Mouse (Mus musculus): ENCODE results near the gene Atf6. TPM values are rescaled to one million over a fixed set of nuclear protein-coding genes. Genes with fewer than 3 reads are reported as not detected.
A peak's percentile ranks its signal among the peaks of the same experiment; 100 is the strongest.

Atf6 gene
- polyA plus RNA-seq, 1 experiment from 2014 or later, result 6.2 TPM

DNA sequence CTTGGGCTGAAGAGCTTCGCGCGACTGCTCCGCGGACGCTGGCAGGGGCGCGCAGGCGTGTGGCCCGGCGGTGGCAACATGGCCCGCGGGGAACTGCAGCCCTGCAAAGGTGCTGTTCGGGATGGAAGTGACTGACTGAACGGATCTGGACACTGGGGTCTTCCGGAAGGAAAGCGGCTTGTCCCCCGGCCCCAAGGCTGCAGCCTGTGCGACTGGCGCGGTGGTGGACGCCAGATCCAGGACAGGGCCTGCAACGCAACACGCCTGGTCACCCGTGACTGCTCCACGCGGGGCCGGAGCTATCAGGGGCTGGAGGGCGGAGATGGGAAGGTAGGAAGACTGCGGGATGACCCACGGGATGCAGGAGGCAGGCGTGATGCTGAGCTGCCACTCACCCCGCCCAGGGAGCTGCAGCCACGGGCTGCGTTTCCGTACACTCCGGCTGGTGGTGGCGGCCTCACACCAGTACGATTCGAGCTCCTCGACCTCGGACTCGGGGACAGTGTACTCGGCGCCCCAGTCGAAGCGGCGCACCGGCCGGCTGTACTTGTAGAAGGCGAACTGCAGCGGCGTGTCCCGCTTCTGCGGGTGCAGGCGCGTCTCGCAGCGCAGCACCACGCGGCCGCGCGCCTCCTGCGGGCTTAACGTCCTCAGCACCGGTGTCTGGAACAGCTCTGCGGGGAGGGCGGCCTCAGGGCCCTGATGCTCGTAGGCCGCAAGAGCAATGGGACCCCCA lies 40.1 kb upstream of the Atf6 start:
- Histone ChIP-seq H3K4me2 (replicated peaks; ENCODE audit: low read depth) (peak overlapping the region; percentile 67), H3K9ac (ENCODE audit: low read length) (no peak overlapping the region), H3K4me1 (replicated peaks; ENCODE audit: control insufficient read depth, insufficient read depth) (0 out of 2 replicates have a peak, but pooled peaks cover 3% of the 10 kb centered on the region), H3K36me3 (ENCODE audit: control insufficient read depth, insufficient read depth, low read length) (no peaks in the 10 kb centered on the region), H3K27me3 (ENCODE audit: control insufficient read depth, insufficient read depth, low read length) (peaks cover 5% of the 10 kb centered on the region; the same call in 1 of the 2 replicates), H3K4me3 (ENCODE audit: low read depth, low read length) (peak overlapping the region; percentile 39), H3K9me3 (ENCODE audit: control insufficient read depth, low read length) (no peaks in the 10 kb centered on the region), H3K27ac (replicated peaks) (no peak overlapping the region)
- 1% methylated on average over 70 of the region's 71 CpGs for WGBS
- peak; percentile 47; the same call in 1 of the 2 replicates for ATAC-seq (ENCODE audit: low FRiP score, low TSS enrichment)
- peak; percentile 50 for DNase-seq (ENCODE audit: low spot score)
- TF ChIP-seq EP300 (optimal IDR thresholded peaks at IDR 0.05), result no peak
- TF ChIP-seq CTCF (IDR thresholded peaks at IDR 0.05; ENCODE audit: low read depth), result peak; percentile 16; the same call in 1 of the 2 replicates

GRCm38 (mm10) chr1:170907111-170907455 lies 39.5 kb upstream of the Atf6 start:
- DNase-seq (ENCODE audit: low spot score) (no peak), ATAC-seq (ENCODE audit: low FRiP score, low TSS enrichment) (no peak)
- no peak overlapping the region for H3K9ac ChIP-seq (ENCODE audit: low read length)
- TF ChIP-seq EP300 (optimal IDR thresholded peaks at IDR 0.05) (no peak), CTCF (IDR thresholded peaks at IDR 0.05; ENCODE audit: low read depth) (no peak)
- H3K4me1 ChIP-seq (replicated peaks; ENCODE audit: control insufficient read depth, insufficient read depth), result 0 out of 2 replicates have a peak, but pooled peaks cover 3% of the 10 kb centered on the region
- no peaks in the 10 kb centered on the region for H3K9me3 ChIP-seq (ENCODE audit: control insufficient read depth, low read length)
- no peaks in the 10 kb centered on the region for H3K36me3 ChIP-seq (ENCODE audit: control insufficient read depth, insufficient read depth, low read length)
- H3K27me3 ChIP-seq (ENCODE audit: control insufficient read depth, insufficient read depth, low read length), result peaks cover 5% of the 10 kb centered on the region; the same call in 1 of the 2 replicates
- WGBS, result 26% methylated on average over 11 of the region's 11 CpGs
- no peak overlapping the region for H3K27ac ChIP-seq (replicated peaks)
- peak overlapping the region; percentile 39 for H3K4me3 ChIP-seq (ENCODE audit: low read depth, low read length)
- H3K4me2 ChIP-seq (replicated peaks; ENCODE audit: low read depth), result peak overlapping the region; percentile 67

DNA sequence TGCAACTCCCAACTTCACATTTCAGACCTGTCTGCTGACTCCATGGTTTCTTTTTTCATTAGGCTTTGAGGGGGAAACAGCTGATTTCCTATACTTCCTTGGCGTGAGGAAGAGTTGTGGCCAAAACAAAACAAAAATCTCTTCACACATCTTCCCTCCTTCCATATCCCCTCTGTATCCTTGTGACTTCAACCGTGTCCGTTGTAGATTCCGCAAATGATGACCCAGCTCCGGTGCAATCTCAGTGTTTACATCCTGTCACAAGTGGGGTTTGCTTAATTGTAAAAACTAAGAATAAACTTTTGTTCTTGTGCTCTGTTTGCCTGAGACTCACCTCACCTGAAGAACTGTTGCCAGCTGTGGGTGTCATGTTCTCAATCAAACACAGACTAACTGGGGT lies 35.9 kb upstream of the Atf6 start:
- Histone ChIP-seq H3K4me2 (replicated peaks; ENCODE audit: low read depth) (no peak overlapping the region), H3K27me3 (ENCODE audit: control insufficient read depth, insufficient read depth, low read length) (peaks cover 4% of the 10 kb centered on the region; the same call in 1 of the 2 replicates), H3K9me3 (ENCODE audit: control insufficient read depth, low read length) (no peaks in the 10 kb centered on the region), H3K9ac (ENCODE audit: low read length) (no peak overlapping the region), H3K4me3 (ENCODE audit: low read depth, low read length) (no peak overlapping the region), H3K36me3 (ENCODE audit: control insufficient read depth, insufficient read depth, low read length) (no peaks in the 10 kb centered on the region), H3K27ac (replicated peaks) (no peak overlapping the region), H3K4me1 (replicated peaks; ENCODE audit: control insufficient read depth, insufficient read depth) (0 out of 2 replicates have a peak, but pooled peaks cover 3% of the 10 kb centered on the region)
- ATAC-seq (ENCODE audit: low FRiP score, low TSS enrichment), result no peak
- 33% methylated on average over 5 of the region's 5 CpGs for WGBS
- DNase-seq (ENCODE audit: low spot score), result no peak
- TF ChIP-seq CTCF (IDR thresholded peaks at IDR 0.05; ENCODE audit: low read depth), result no peak
- TF ChIP-seq EP300 (optimal IDR thresholded peaks at IDR 0.05), result no peak

DNA sequence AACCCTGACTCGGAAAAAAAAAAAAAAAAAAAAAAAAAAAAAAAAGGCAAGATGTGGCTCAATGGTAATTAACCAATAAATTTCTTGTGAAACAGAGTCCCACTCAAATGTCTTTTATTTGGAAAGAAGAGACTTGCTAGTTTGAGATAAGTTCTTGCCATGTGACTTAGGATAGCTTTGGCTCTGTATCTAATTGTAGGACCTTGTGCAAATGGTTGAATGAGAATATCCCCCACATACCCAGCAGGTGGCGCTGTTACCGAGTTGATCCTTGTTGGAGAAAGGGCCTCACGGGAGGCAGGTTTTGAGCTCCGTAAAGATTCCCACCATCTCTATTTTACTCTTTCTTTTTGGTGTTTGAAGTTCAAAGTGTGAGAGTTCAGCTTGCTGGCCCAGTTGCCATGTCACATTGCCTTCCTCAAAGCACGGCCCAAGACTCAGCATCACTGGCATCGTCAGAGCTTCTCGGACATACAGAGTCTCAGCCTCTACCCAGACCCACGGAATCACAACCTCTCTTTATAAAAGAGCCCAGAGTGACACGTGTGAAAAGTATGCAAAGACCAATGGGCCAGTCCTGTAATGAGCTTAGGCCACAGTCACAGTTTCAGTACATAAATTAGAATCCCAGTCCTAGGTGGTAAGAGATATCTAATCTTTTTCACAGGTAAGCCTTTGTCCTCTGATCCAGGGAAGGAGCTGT lies 34.1 kb upstream of the Atf6 start:
- no peaks in the 10 kb centered on the region for H3K4me1 ChIP-seq (replicated peaks; ENCODE audit: control insufficient read depth, insufficient read depth)
- peak; percentile 89 for DNase-seq (ENCODE audit: low spot score)
- 34% methylated on average over 10 of the region's 10 CpGs for WGBS
- ATAC-seq (ENCODE audit: low FRiP score, low TSS enrichment), result peak; percentile 51; the same call in 1 of the 2 replicates
- H3K4me3 ChIP-seq (ENCODE audit: low read depth, low read length), result no peak overlapping the region
- H3K9me3 ChIP-seq (ENCODE audit: control insufficient read depth, low read length), result no peaks in the 10 kb centered on the region
- TF ChIP-seq EP300 (optimal IDR thresholded peaks at IDR 0.05), result no peak
- TF ChIP-seq CTCF (IDR thresholded peaks at IDR 0.05; ENCODE audit: low read depth), result peak; percentile 90
- H3K36me3 ChIP-seq (ENCODE audit: control insufficient read depth, insufficient read depth, low read length), result no peaks in the 10 kb centered on the region
- no peak overlapping the region for H3K4me2 ChIP-seq (replicated peaks; ENCODE audit: low read depth)
- H3K9ac ChIP-seq (ENCODE audit: low read length), result no peak overlapping the region
- H3K27me3 ChIP-seq (ENCODE audit: control insufficient read depth, insufficient read depth, low read length), result no peaks in the 10 kb centered on the region
- H3K27ac ChIP-seq (replicated peaks), result no peak overlapping the region

- H3K36me3 ChIP-seq (ENCODE audit: control insufficient read depth, insufficient read depth, low read length), result no peaks in the 10 kb centered on the region
- no peak overlapping the region for H3K4me3 ChIP-seq (ENCODE audit: low read depth, low read length)
- 28% methylated on average over 10 of the region's 10 CpGs for WGBS
- no peaks in the 10 kb centered on the region for H3K27me3 ChIP-seq (ENCODE audit: control insufficient read depth, insufficient read depth, low read length)
- ATAC-seq (ENCODE audit: low FRiP score, low TSS enrichment) (peak; percentile 53; the same call in 1 of the 2 replicates), DNase-seq (ENCODE audit: low spot score) (peak; percentile 53)
- H3K9ac ChIP-seq (ENCODE audit: low read length), result no peak overlapping the region
- H3K9me3 ChIP-seq (ENCODE audit: control insufficient read depth, low read length), result no peaks in the 10 kb centered on the region
- no peaks in the 10 kb centered on the region for H3K4me1 ChIP-seq (replicated peaks; ENCODE audit: control insufficient read depth, insufficient read depth)
- H3K4me2 ChIP-seq (replicated peaks; ENCODE audit: low read depth), result peak overlapping the region; percentile 27; the same call in 1 of the 2 replicates
- H3K27ac ChIP-seq (replicated peaks), result no peak overlapping the region
- peak; percentile 75 for TF ChIP-seq CTCF (IDR thresholded peaks at IDR 0.05; ENCODE audit: low read depth)
- TF ChIP-seq EP300 (optimal IDR thresholded peaks at IDR 0.05), result no peak
These were observed 33.4 kb upstream of the Atf6 start for GRCm38 (mm10) chr1:170900799-170901467.

Measured in stomach, postnatal 0 days (tissue).